Comparison of ENCODE assay signal across 8 mouse cellular contexts in genomic region chr10:78395819-78396624, GRCm38 (mm10). TPM values are rescaled to one million over a fixed set of nuclear protein-coding genes. Genes with fewer than 3 reads are reported as not detected.
A peak's percentile ranks its signal among the peaks of the same experiment; 100 is the strongest.
DNase-seq lines count a peak whose midpoint lies in the region; ATAC-seq lines count a peak whose summit lies in the region.

No protein-coding gene starts in this region.

- peak; percentile 70 for DNase-seq in Muller cell, postnatal 12 days (ENCODE audit: inconsistent ontology term)
- DNase-seq in cerebellum, adult 8-10 months: peak; percentile 96
- DNase-seq in forelimb bud, embryonic 11.5 days (ENCODE audit: low read depth, low spot score): peak; percentile 97
- peak; percentile 99 for DNase-seq in hindbrain, embryonic 14.5 days (ENCODE audit: low spot score)
- DNase-seq in layer of hippocampus, postnatal 14 days (ENCODE audit: low spot score in 2 of 2): peak; percentile 91 to 95
- peak; percentile 91 to 94 for DNase-seq in lung, postnatal 4 days
- peak; percentile 84 for DNase-seq in retina, postnatal 7 days (ENCODE audit: low read depth, low spot score)
- peak; percentile 78 to 92 for DNase-seq in urinary bladder, adult 18-20 months (ENCODE audit: low spot score in 2 of 2)

- peaks cover 9% of the 10 kb centered on the region; the same call in 1 of the 2 replicates for H3K4me1 ChIP-seq in hindbrain, embryonic 14.5 days (replicated peaks; ENCODE audit: control insufficient read depth, insufficient read depth, low read length)

- no peak overlapping the region for H3K9ac ChIP-seq in hindbrain, embryonic 14.5 days

- H3K27me3 ChIP-seq in hindbrain, embryonic 14.5 days (ENCODE audit: control insufficient read depth, insufficient read depth, low read length): peaks cover 15% of the 10 kb centered on the region

- ATAC-seq in hindbrain, embryonic 14.5 days (ENCODE audit: low FRiP score): peak; percentile 88

- H3K27ac ChIP-seq in hindbrain, embryonic 14.5 days: peak overlapping the region; percentile 58; the same call in 1 of the 2 replicates

- peaks cover 20% of the 10 kb centered on the region for H3K36me3 ChIP-seq in hindbrain, embryonic 14.5 days (replicated peaks; ENCODE audit: control insufficient read depth, insufficient read depth)

- peak overlapping the region; percentile 33 for H3K4me2 ChIP-seq in hindbrain, embryonic 14.5 days (replicated peaks)

- H3K9me3 ChIP-seq in hindbrain, embryonic 14.5 days (ENCODE audit: control insufficient read depth, low read length): no peaks in the 10 kb centered on the region

- 4% methylated on average over 17 of the region's 17 CpGs for WGBS in hindbrain, embryonic 14.5 days

- H3K4me3 ChIP-seq in hindbrain, embryonic 14.5 days (replicated peaks; ENCODE audit: low read length): no peak overlapping the region

RNA-seq across cellular contexts. Expression of gene Rrp1, which starts 16.8 kb away (rescaled TPM):
- 324 and 336 TPM in 2 replicates for polyA plus RNA-seq in hindbrain, embryonic 14.5 days (2014; fragmentation: Nextera tagmentation; extraction: Ambion mirVana)
- 100 to 1,000 TPM; 337 to 342 TPM for total RNA-seq in layer of hippocampus, postnatal 14 days (2021)

RNA-seq across cellular contexts. Expression of gene Cstb, which starts 29.4 kb away (rescaled TPM):
- polyA plus RNA-seq in hindbrain, embryonic 14.5 days (2014; fragmentation: Nextera tagmentation; extraction: Ambion mirVana): 97.3 and 119 TPM in 2 replicates
- total RNA-seq in layer of hippocampus, postnatal 14 days (2021): 10 to 100 TPM; 33.8 to 37.6 TPM

RNA-seq across cellular contexts. Expression of gene Agpat3, which starts 43.7 kb away (rescaled TPM):
- polyA plus RNA-seq in hindbrain, embryonic 14.5 days (2014; fragmentation: Nextera tagmentation; extraction: Ambion mirVana): 80.3 and 81.5 TPM in 2 replicates
- 100 to 1,000 TPM; 258 to 259 TPM for total RNA-seq in layer of hippocampus, postnatal 14 days (2021)
